Mouse (Mus musculus) retina, postnatal 1 day (tissue): Measurements from ENCODE around the gene Mtg2.

ENCODE experiments used
- DNase-seq: peaks from one replicate; pipeline ENCODE4 v3.0.0-alpha.2; 2012

Gene Mtg2

GRCm38 (mm10) chr2:180053001-180053400, 17.4 kb upstream of the Mtg2 start:
- no peak for DNase-seq

- no peak for DNase-seq
Observed at GRCm38 (mm10) chr2:180063338-180064131, 6.9 kb upstream of the Mtg2 start.

DNA sequence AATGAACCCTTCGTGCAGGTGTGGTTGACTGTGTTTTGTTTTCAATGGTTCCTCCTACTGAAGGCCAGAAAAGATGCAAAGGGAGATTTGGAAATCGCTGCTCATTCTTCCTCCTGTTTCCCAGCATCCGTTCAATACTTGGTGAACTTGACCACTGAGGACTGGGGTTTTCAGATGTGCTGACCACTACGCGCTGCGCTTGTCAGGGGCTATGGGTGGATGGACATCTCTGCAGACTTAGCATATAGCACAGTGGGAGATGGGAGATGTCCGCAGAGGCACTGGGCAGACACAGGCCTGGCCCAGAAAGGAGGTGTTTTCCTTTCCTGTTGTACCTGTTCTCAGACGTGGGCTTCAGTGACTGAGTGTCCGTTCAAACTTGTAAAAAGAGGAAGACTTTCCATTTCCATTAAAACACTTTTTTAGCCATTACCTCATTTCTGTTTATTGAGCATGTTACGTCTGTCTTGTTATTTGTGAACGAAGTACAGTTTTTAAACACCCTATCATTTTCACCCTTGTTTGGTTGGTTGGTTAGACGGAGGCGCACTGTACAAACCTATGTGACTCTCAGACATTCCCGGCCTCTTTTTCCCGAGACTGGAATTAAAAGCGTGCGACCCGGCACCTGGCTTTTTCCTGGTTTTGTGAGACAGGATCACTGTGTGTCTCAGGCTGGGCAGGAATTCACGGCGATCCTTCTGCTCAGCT, 463 bp upstream of the Mtg2 start:
- DNase-seq, result no peak

GRCm38 (mm10) chr2:180071671-180072070, 1.3 kb downstream of the Mtg2 start:
- DNase-seq, result no peak

DNA sequence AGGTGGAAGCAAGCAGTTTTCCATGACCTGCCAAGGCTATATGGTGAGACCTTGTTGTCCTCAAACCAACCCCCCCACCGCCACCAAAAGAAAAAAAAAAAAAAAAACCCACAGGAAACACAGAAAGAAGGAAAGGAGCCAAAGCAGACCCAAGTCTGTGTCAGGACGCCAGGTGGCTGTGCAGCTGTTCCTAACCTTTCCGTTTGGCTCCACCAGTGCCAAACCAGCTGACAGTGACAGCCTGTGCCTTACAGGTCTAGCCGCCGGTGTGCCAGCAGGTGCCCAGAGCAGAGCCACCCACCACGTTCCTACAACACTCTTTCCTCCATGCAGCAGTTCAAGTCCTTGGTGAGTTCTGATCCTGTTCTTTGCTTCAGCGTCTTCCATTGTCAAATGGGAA, 2.5 kb downstream of the Mtg2 start:
- no peak for DNase-seq

GRCm38 (mm10) chr2:180077622-180078021, 7.2 kb downstream of the Mtg2 start:
- no peak for DNase-seq

GRCm38 (mm10) chr2:180080680-180081079, 10.3 kb downstream of the Mtg2 start:
- DNase-seq, result no peak

DNA sequence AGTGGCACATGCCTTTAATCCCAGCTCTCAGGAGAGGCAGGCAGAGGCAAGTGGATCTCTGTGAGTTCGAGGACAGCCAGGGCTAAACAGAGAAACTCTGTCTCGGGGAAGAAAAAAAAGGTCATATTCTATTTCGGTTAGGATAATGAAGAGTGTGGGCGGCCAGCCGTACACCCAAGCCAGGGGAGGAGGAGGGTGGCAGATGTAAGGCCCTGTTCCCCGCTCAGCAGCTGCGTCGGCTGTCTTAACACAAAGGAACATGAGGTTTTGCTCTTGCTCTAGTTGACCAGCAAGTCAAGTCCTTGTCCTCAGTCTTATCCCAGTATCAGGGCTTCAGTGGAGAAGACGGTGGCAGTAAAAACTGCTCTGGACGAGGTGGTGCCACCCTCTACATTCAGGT, 12.7 kb downstream of the Mtg2 start:
- DNase-seq, result no peak

DNA sequence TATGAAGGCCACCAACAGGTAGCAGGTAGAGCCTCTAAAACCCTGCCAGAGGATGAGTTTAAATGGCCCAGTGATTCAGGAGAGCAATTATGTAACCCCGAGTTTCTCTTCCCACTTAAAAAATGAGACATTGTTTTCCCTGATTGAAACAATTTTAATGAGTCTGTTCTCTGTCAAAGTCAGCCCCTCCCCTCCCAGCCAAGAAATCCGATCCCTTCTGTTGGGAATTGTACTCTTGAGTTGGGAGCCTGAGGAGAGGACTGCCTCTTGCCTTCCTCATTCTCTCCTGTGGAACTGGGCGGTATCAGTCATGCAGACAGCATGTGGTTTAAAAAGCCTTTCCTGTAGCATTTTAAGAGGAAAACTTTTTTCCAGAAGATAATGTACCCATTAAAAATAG, 14.2 kb downstream of the Mtg2 start:
- DNase-seq, result no peak

GRCm38 (mm10) chr2:180085926-180086636, 15.7 kb downstream of the Mtg2 start:
- DNase-seq, result peak; percentile 47

- no peak for DNase-seq
Observed at GRCm38 (mm10) chr2:180086637-180087027, 16.2 kb downstream of the Mtg2 start.

- no peak for DNase-seq
Observed at GRCm38 (mm10) chr2:180087472-180087871, 17.1 kb downstream of the Mtg2 start.

GRCm38 (mm10) chr2:180090285-180090684, 19.9 kb downstream of the Mtg2 start:
- DNase-seq, result no peak

GRCm38 (mm10) chr2:180095711-180096110, 25.3 kb downstream of the Mtg2 start:
- no peak for DNase-seq

DNA sequence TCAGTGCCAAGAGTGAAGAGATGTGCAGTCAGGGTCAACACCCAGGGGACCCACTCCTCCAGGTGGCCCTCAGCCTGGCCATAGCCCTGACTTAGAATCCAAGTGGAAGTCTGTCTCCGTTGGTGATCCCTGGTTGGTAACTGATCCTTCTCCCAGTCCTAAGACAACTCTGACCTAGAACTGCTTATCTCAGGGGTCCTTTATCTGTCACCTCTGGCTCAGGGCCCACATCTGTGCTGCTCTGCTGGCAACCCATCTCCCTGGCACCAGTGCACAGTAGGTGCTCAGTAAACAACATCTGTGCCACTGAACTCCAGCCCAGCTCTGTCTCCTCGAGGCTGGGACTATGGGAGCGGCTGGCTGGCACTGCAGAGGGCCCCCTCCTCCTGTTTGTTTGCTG, 27.2 kb downstream of the Mtg2 start:
- no peak for DNase-seq

DNA sequence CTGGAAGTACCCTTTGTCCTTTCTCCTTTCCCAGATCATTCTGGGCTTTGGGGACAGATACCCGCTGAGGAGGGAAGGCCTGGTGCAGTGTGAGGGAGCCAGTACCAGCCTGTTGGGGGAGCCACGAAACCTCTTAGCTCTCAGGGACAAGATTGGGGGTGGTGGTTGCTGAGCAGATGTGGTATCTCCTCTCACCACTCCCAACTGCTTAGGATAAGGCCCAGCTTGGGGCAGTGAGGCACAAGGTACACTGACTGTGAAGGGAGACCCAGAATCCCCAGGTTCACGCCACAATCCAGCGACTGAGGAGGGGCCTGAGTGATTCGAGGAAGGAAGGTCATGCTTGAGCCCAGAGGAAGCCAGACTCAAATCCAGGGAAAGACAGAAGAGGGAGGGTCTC, 27.8 kb downstream of the Mtg2 start:
- no peak for DNase-seq

DNA sequence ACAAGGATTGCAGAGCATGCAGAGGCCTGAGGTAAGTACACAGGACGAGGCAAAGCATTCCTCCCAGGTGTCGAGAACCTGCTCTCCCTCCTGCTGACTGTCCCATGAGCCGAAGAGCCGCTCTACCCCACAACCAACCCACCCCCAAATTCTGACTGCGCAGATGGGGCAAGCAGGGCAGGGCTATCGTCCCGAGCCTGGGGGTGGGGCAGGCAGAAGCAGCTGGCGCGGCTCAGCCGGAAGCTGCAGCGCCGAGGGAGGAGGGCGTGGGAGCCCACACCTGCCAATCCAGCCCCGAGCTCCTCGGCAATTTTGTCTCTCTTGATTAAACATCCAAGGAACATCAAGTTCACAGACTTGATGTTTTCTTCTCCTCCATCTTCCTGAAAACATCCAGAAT, 29.1 kb downstream of the Mtg2 start:
- peak; percentile 37 for DNase-seq

DNA sequence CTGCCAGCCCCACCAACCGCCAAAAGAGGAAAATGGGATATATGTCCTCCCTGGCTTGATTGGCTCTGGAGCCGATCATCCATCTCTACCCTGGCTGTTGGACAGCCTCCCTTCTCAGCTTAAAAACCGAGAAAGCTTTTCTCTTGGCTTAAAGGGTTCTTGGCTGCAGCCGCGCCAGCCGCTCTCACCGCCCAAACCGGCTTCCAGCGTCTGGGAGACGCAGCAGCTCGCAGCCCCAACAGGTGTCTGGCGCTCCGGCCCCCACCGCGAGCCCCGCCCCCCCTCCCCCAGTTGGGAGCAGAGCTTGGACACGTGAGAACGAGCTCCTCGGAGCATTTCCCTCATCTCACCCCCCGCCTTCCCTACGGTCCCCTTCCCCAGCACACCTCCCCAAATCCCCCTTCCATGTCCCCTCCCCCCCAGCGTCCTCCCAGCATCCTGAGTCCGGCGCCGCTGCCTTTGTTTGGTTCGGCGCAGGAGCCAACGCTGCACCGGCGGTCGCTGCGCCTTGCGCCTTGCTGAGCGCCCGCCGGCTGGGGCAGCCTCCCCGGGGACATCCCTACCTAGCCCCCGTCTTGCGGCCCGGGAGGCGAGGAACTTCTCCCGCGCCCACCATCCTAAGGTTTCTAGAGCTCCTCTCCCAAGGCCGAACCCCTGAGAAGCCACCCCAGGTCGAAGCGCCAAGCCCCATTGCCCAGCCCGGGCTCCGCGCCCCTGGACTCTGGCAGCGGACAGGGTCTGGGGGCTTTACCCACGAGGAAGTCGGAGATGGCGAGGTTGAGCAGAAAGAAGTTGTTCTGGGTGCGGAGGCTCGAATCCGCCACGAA, 33.0 kb downstream of the Mtg2 start:
- peak; percentile 46 for DNase-seq

DNA sequence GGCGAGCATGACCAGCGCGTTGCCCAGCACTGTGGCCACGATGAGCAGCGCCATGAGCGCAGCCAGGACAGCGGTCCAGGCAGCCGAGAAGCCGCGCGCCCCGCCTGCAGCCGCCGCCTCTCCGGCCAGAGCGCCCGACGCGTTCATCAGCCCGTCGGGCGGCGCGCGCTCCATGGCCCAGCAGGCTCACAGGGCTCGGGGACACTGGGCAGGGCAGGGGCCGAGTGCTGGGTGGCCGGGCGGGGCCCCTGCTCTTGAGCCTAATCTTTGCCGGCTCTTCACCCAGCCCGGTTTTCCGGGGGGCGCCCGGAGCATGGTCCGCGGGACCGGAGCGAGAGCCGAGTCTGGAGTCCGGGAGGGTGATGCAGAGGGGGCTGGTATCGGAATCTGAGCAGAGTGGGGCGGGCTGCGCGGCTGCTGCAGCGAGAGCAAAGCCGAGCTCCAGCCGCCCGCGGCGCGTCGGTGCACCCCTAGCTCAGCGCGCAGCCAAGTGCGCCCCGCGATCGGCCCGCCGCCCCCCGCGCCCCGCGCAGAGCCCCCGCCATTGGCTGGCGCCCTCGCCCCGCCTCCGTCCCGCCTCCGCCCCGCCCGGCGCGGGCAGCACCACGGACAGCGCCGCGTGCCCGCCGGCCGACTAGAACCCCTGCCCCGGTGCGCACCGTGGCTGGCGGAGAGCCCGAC, 33.7 kb downstream of the Mtg2 start, which contains the start of gene Hrh3:
Hrh3 (minus strand) TSS at position 511 of the 681 bp plus-strand sequence.
- DNase-seq, result peak; percentile 74

DNA sequence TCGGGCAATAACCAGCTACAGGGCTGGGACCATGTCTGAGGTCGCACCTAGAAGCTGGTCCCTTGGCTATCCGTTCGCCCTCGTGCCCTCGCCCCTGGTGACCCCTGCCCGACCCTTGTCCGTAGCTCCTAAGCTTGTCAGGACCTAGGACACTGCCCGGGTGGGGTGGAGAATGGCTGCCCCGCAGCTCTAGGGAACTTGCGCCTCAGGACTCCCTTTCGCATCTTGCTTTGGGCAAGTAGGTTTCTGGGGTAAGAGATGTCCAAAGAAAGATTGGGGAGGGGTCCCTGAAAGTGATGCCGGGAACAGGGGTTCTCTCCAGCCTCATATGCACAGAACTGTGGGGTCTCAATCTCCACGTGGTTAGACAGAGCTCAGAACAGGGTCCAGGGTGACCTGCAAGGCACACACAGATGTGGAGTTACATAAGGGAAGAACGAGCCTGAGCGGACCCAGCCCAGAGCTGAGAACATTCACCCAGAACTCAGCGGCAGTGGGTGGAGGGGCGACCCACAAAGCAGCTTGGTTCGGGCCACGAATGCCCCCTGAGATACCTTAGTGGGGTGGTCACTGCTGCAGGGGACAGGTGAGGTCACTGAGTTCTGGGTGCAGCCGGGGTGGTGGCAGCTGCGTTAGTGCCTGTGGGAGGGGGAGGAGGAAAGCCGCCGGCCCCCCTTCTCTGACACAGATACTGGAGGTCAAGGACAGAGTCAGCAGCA, 34.4 kb downstream of the Mtg2 start:
- DNase-seq, result no peak

GRCm38 (mm10) chr2:180105441-180106190, 35.2 kb downstream of the Mtg2 start:
- peak; percentile 30 for DNase-seq
